Mouse (Mus musculus): Measurements from ENCODE around the gene Znrf3.

GRCm38 (mm10) chr11:5444234-5444598, 431 bp downstream of the Znrf3 start:
- TF ChIP-seq CTCF (IDR thresholded peaks at IDR 0.05; ENCODE audit: insufficient read depth, low read depth, low read length) = no peak
- TF ChIP-seq POLR2A (IDR thresholded peaks at IDR 0.05; ENCODE audit: insufficient read depth, low read depth, low read length) = no peak
